Mouse (Mus musculus) T-helper 2 cell (primary cell): Measurements from ENCODE around the gene Heatr5a.

ENCODE experiments used
- in situ Hi-C: fragments of 300-600 bp; cut with MboI, MseI; formaldehyde crosslinking; loops from one replicate; pipeline ENCODE4 v1.15.1; 2025; ENCODE audit warnings: high pct_unique_total_duplicates

Heatr5a gene

GRCm38 (mm10) chr12:51972269-51973065 lies 1.3 kb upstream of the Heatr5a start:
- in situ Hi-C loops = no loop called here

- in situ Hi-C loops = no loop called here
Measured at GRCm38 (mm10) chr12:51970352-51971069, 610 bp downstream of the Heatr5a start.

GRCm38 (mm10) chr12:51969876-51970275 lies 1.2 kb downstream of the Heatr5a start:
- in situ Hi-C loops = loop anchor here (5.0 kb wide), 1 partner anchor 32 kb away; no protein-coding TSS in a partner anchor

GRCm38 (mm10) chr12:51969092-51969491 lies 2.0 kb downstream of the Heatr5a start:
- in situ Hi-C loops = loop anchor here (5.0 kb wide), 1 partner anchor 33 kb away; no protein-coding TSS in a partner anchor

GRCm38 (mm10) chr12:51967915-51968595 lies 3.1 kb downstream of the Heatr5a start:
- in situ Hi-C loops = loop anchor here (5.0 kb wide), 1 partner anchor 34 kb away; no protein-coding TSS in a partner anchor

- in situ Hi-C loops = no loop called here
Measured at GRCm38 (mm10) chr12:51957626-51958025, 13.5 kb downstream of the Heatr5a start.

- in situ Hi-C loops = no loop called here
Measured at GRCm38 (mm10) chr12:51952309-51952708, 18.8 kb downstream of the Heatr5a start.

GRCm38 (mm10) chr12:51947498-51947945 lies 23.6 kb downstream of the Heatr5a start:
- in situ Hi-C loops = no loop called here

GRCm38 (mm10) chr12:51945331-51945730 lies 25.8 kb downstream of the Heatr5a start:
- in situ Hi-C loops = no loop called here

- in situ Hi-C loops = no loop called here
Measured at GRCm38 (mm10) chr12:51939848-51940247, 31.3 kb downstream of the Heatr5a start.

- in situ Hi-C loops = no loop called here
Measured at GRCm38 (mm10) chr12:51937938-51938337, 33.2 kb downstream of the Heatr5a start.

GRCm38 (mm10) chr12:51929630-51930029 lies 41.5 kb downstream of the Heatr5a start:
- in situ Hi-C loops = no loop called here

- in situ Hi-C loops = no loop called here
Measured at GRCm38 (mm10) chr12:51917191-51917590, 53.9 kb downstream of the Heatr5a start.

- in situ Hi-C loops = no loop called here
Measured at GRCm38 (mm10) chr12:51914903-51915670, 56.0 kb downstream of the Heatr5a start.

- in situ Hi-C loops = no loop called here
Measured at GRCm38 (mm10) chr12:51909202-51909601, 61.9 kb downstream of the Heatr5a start.

GRCm38 (mm10) chr12:51907543-51907942 lies 63.6 kb downstream of the Heatr5a start:
- in situ Hi-C loops = no loop called here

GRCm38 (mm10) chr12:51900551-51900950 lies 70.6 kb downstream of the Heatr5a start:
- in situ Hi-C loops = no loop called here

GRCm38 (mm10) chr12:51896901-51897300 lies 74.2 kb downstream of the Heatr5a start:
- in situ Hi-C loops = no loop called here

- in situ Hi-C loops = no loop called here
Measured at GRCm38 (mm10) chr12:51888609-51889008, 82.5 kb downstream of the Heatr5a start.

GRCm38 (mm10) chr12:51887301-51888290 lies 83.5 kb downstream of the Heatr5a start:
- in situ Hi-C loops = no loop called here
